Mouse (Mus musculus): ENCODE results near the gene Lime1.

The Lime1 gene

DNA sequence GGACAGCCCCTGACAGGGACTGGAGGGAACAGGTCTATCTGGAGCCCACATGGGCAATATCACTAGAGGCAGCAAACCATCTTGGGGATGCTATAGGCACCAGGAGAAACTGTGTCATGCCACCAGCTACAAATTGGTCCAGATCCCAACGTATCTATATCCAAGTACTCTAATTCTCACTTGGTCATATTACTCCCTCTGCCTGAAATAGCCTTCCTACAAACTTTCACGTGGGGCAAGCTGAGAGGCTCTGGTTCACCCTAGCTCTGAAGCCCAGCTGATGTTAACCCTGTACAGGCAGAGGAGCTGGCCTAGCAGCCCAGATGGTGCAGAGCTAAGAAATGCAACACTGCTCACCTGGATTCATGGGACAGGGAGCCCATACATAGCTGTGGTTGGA is 11.7 kb downstream of the Lime1 start:
- DNase-seq, result no peak

GRCm38 (mm10) chr2:181392600-181393213 is 12.8 kb downstream of the Lime1 start:
- peak; percentile 93 for DNase-seq

DNA sequence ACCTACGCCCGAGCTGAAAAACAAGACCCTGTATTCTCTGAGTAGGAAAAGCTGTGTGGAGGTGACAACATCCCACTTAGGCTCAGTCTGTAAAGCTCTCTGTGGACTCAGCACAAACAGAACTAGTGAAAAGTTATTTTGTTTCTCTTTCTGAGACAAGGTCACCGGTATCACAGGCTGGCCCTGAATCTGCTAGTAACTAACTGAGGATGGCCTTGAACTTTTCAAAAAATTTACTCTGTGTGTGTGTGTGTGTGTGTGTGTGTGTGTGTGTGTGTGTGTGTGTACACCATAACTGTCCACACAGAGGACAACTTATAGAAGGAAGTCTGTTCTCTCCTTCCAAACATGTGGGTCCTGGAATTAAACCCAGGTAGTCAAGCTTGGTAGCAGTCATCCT is 14.2 kb downstream of the Lime1 start:
- no peak for DNase-seq

GRCm38 (mm10) chr2:181397207-181397761 is 17.4 kb downstream of the Lime1 start:
- no peak for DNase-seq

- no peak for DNase-seq
Measured at GRCm38 (mm10) chr2:181401497-181401896, 21.6 kb downstream of the Lime1 start.

DNA sequence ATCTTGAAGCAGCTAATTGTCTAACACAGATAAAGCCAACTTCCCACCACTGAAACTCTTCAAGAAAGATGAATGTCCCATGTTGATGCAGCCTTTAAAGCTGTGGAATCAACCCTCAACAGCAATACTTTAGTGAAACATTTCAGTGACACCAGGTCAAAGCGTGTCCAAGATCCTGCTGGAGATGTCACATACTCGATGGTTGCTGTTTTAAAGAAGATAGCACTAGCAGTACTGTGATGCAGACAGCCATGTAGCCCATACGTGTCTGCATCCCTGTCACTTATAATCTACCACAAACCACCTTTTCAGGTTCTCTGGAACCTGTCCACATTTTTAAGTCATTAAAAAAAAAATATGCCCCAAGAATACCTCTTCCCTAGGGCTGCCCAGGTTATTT is 23.8 kb downstream of the Lime1 start:
- no peak for DNase-seq

- no peak for DNase-seq
Measured at GRCm38 (mm10) chr2:181409643-181410042, 29.8 kb downstream of the Lime1 start.

DNA sequence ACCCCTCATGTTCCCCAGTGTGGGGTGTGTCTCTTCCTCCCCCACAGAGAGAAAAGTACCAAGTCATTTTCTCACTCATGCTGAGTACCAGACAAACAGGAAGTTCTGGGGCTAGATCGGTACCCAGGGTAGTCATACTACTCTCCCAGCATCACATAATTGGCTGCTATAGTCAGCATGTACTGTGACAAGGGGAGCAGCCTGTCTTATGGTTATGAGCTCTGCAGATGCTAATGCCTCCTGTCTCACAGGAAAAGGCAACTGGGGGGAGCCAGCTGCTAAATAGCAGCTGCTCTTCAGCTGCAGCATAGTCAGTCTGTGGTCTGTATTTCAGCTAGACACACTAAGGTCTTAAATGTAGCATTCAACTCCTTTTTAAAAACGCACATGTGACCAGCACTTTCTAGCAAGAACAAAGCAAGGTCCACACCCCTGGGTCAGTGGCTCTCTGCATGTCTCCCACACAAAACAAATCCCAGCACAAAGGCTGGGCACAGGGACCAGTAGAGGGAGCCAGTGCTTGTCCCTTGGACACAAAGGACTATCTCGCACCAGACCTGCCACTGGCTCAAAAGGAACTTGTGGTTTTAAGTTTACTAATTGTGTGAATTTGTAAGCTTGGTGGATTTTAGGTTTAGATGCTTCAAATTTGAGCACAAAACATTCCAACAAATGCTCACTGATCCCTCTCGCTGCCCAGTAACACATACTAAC is 31.0 kb downstream of the Lime1 start:
- peak; percentile 79 for DNase-seq

- DNase-seq, result no peak
Measured at GRCm38 (mm10) chr2:181413141-181413540, 33.3 kb downstream of the Lime1 start.

DNA sequence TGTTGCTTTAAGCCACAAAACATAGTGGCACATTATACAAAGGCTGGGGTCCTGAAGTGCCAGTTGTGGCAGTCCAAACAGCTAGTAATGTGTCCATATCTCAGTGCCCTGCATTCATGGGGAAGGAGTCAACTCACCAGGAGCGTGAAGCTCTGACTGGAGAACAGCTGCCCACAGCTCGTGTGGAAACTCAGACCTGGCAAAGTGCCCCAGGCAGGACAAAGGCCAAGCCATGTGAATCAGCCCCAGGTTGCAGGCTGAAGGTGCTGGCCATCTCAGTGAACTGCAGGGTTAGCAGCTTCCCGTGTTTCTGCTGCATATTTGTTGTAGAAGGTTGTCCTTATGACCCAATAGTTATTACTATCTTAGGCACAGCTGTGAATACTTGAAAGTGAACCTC is 36.1 kb downstream of the Lime1 start:
- peak; percentile 25 for DNase-seq

- no peak for DNase-seq
Measured at GRCm38 (mm10) chr2:181419359-181419758, 39.5 kb downstream of the Lime1 start.

DNA sequence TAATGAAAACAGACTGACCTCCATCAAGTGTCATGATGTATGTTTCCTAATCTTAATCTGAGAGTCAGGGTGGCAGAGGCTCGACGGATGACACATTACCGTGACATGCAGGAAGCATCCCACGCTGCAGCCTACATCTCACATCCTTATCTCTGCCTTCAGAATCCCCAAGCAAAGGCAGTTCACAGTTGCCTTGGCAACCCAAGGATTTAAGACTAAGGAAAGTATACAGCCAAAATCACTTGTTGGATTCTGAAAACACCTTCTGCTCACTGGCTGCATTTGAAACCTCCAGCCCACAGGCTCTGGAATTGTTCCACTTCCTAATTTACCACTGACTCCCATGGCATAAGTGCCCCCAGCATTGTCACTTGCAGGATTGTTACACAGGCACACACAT is 40.5 kb downstream of the Lime1 start:
- no peak for DNase-seq

DNA sequence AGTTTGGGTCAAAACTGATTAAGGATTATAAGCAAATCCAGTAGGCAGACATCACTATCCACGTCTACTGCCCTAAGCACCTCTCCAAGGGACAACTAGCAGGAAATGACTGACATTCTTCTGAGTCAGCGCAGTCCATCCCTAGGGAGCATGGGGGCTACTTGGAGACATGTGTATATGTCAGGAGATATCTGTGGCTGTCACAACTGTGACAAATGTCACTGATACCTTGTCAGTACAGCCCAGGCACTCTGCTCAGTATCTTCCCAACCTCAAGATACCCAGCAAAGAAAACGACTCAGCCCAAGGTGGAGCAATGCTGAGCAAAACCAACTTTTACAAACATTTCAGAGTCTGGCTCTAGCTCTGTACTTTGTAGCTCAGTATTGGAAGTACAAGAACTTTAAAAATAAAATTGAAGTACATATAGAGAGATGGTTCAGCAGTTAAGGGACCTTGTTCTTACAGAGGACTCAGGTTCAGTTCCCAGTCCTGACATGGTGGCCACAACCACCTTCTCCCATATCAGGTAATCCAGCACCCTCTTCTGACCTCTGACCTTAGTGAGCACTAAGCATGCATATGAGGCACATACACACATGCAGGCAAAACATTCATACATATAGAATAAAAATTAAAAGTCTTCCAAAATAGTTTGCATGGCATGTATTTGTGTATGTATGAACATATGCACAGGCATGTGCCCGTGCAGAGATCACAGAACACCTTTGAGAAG is 41.2 kb downstream of the Lime1 start:
- DNase-seq, result no peak

DNA sequence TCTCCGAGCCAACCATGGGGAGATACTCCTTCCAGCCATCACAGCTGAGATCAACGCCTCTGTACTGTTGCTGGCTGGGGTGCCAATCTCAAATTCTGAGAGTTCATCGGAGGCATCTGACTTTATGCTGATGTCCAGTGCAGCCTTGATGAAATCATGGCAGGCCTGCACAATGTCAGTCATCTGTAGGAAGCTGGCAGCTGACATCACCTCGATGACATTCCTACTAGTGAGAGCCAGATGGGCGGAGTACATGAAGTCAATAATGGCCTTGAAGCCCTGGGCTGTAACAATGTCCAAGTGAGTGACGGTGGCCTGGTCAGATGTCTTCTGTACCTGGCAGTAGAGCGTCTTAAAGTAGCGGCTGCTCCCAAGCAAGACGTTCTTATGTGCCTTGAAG is 44.0 kb downstream of the Lime1 start:
- DNase-seq, result no peak
